Mouse (Mus musculus) natural killer cell, adult 2 months (primary cell): Measurements from ENCODE around the gene Sp1.
A peak's percentile ranks its signal among the peaks of the same experiment; 100 is the strongest.

Source experiments
- DNase-seq, 2 experiments: peaks; one replicate each; pipeline ENCODE4 v3.0.0; 2022; ENCODE audit warnings: low spot score in 2 of 2

The Sp1 gene

GRCm38 (mm10) chr15:102399229-102400221 is 6.4 kb upstream of the Sp1 start:
- peak; percentile 68 to 69 for DNase-seq

DNA sequence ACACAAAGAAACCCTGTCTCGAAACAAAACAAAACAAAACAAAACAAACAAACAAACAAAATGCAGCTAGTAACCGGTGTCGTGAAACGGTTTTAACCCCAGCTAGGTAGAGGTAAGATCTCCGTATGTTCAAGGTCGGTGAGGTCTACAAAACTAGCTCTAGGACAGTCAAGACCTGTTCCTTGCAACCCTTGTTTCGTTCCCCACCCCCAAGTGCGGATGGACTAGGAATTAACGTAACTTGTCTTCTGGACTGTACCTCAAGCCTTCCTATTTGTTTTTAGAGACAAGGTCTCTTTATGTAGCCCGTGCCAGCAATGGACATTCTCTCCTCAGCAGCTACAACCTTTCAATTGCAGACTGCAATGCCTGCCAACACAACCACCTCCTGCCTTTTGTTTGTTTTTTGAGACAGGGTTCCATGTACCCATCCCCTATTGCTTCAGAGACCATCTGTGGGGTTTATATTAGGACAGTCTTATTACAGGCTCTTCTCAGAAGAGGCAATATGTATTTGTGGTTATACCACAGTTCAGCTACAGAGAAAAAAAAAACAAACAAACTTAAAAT is 5.4 kb upstream of the Sp1 start:
- DNase-seq = no peak

DNA sequence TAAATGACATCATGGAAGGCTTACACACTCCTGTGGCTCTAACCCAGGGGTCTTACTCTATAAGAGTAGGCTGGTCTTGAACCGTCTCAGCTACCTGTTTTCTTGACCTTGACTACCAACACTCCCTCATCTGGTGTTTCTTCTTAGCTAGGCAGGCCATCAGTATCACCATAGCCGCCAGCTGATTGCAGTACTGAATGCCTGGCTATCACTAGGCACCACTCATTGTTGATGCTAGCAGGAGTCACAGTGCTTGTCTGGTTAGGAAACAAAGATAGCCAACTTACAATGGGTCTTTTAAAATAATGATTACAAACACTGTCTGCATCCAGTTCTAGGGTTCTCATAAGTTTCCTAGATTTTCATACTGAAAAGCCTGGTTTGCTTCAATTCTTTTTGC is 4.7 kb upstream of the Sp1 start:
- DNase-seq = no peak

DNA sequence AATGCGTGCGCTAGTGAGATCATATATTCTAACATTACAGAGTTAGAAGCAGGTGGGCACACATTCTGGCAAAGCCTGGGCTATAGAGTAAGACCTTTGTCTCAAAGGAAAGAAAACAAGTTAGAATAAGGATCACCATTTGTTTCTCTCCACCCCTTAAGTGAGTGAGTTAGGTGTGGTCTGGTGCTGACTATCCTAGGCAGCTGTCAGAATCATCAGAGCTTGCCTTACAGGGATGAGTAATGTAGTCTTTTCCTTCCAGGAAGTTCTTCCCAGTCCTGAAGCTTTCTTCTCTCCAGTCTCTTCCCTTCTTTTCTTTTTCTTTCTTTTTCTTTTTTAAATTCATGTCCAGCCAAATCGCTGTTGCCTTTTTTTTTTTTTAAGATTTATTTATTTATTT is 3.7 kb upstream of the Sp1 start:
- no peak for DNase-seq

GRCm38 (mm10) chr15:102404608-102405488 is 1.1 kb upstream of the Sp1 start:
- DNase-seq = no peak

- peak; percentile 60 to 70 for DNase-seq
These were observed 411 bp downstream of the Sp1 start for GRCm38 (mm10) chr15:102406196-102406911.

- DNase-seq = no peak
These were observed 1.1 kb downstream of the Sp1 start for GRCm38 (mm10) chr15:102406912-102407580.

DNA sequence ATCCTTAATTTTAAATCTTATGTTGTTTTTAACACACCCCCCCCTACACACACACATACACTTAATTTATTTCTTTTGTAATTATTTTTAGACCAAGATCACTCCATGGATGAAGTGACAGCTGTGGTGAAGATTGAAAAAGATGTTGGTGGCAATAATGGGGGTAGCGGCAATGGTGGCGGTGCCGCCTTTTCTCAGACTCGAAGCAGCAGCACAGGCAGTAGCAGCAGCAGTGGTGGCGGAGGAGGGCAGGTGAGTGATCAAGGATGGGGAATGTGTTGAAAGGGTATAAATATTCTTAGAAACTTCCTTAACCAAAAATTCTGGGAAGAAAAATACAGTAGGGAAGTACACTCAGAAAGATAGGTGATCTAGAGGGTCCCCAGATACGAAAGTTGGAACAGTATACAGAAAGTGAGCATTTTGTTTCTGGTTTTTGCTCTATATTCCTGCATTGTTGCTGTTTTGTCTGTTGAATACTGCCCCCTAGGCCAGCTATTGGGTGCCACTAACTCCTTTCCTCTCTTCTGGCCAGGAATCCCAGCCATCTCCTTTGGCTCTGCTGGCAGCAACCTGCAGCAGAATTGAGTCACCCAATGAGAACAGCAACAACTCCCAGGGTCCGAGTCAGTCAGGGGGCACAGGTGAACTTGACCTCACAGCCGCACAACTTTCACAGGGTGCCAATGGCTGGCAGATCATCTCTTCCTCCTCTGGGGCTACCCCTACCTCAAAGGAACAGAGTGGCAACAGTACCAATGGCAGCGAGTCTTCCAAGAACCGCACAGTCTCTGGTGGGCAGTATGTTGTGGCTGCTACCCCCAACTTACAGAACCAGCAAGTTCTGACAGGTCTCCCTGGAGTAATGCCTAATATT is 2.0 kb downstream of the Sp1 start:
- no peak for DNase-seq

- DNase-seq = no peak
These were observed 2.7 kb downstream of the Sp1 start for GRCm38 (mm10) chr15:102408558-102409130.

GRCm38 (mm10) chr15:102409286-102409685 is 3.3 kb downstream of the Sp1 start:
- DNase-seq = no peak

- DNase-seq = no peak
These were observed 5.1 kb downstream of the Sp1 start for GRCm38 (mm10) chr15:102411077-102411476.

GRCm38 (mm10) chr15:102413687-102414086 is 7.7 kb downstream of the Sp1 start:
- no peak for DNase-seq

DNA sequence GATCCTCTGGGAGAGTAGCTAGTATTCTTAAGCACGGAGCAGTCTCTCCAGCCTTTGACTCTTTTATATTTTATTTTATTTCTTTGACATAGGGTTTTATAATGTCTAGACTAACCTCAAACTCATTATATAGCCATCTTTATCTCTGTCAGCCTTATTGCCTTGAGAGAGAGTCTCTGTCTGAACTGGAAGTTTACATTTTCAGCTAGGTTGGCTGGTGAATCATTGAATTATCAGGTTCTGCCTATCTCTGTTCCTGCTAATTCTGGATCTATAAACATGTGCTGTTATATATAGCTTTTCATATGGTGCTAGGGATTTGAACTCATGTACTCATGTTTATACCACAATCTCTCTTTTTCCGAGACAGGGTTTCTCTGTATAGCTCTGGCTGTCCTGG is 11.6 kb downstream of the Sp1 start:
- no peak for DNase-seq

GRCm38 (mm10) chr15:102420986-102421385 is 15.0 kb downstream of the Sp1 start:
- no peak for DNase-seq

DNA sequence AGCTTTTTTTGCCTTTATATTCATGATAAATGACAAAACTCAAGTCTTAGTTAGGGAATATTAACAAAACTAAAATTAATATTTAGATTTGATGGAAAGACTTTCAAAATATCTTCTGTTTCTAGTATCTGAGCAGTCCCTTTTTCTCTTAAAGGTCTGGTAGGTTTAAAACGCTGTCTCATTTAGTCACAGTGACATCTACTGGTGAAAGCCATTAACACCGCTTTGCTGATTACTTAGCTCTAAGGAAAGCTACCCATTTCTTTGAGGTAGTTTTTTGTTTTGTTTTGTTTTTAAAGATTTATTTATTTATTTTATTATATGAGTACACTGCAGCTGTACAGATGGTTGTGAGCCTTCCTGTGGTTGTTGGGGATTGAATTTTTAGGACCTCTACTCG is 15.5 kb downstream of the Sp1 start:
- DNase-seq = peak in 1 of 2 experiments; percentile 47

DNA sequence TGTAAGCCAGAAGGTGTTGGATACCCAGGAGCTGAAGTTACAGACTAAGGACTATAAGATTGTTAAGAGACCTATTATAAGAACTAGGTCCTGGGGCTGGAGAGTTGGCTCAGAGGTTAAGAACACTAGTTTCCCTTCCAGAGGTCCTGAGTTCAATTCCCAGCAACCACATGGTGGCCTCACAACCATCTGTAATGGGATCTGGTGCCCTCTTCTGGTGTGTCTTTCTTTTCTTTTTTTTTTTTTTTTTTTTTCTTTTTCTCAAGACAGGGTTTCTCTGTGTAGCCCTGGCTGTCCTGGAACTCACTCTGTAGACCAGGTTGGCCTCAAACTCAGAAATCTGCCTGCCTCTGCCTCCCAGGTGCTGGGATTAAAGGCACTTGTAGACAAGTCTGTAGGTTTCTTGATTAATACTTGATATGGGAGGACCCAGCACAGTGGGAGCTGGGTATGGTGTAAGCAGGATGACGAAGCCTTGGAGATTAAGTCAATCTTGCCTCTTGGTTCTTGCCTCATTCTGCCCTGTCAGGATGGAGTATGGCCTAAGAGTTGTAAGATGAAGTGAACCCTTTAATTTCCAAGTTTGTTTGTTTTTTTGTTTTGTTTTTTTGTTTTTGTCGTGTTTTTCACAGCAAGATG is 17.8 kb downstream of the Sp1 start:
- DNase-seq = no peak

DNA sequence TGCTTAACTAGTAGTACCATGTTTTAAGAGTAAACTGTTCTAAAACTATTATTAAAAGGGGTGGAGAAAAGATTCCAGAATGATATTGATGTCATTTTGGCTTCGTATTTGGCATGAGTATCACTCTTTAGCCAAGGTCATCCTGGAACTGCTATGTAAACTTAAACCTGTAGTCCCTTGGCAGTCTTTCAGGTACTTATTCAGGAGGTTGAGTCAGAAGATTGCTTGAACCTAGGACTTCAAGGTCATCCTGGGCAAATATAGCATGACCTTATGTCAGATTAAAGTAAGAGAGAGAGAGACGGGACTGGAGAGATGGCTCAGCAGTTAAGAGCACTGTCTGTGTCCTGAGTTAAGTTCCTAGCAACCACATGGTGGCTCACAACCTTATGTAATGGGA is 18.7 kb downstream of the Sp1 start:
- DNase-seq = no peak

GRCm38 (mm10) chr15:102426963-102427362 is 21.0 kb downstream of the Sp1 start:
- no peak for DNase-seq

- DNase-seq = no peak
These were observed 26.1 kb downstream of the Sp1 start for GRCm38 (mm10) chr15:102432046-102432445.
